Mouse (Mus musculus) stomach, embryonic 16.5 days (tissue): Measurements from ENCODE around the gene Helz. TPM values are rescaled to one million over a fixed set of nuclear protein-coding genes. Genes with fewer than 3 reads are reported as not detected.

ENCODE experiments used
- ATAC-seq: fragments of 200-750 bp; cut with Nextera tagmentation; 2 replicates; pipeline ENCODE4 v1.8.0; 2017; ENCODE audit warnings: moderate number of reproducible peaks, moderate TSS enrichment; ENCODE audit not compliant: insufficient read depth, low FRiP score
- H3K27ac ChIP-seq: fragments of 300-500 bp; sonication (generic); 2 replicates; pipeline ENCODE4 v1.5.1; 2014; ENCODE audit warnings: low read length
- H3K27me3 ChIP-seq: fragments of 300-500 bp; sonication (generic); 2 replicates; pipeline ENCODE4 v1.6.1; 2014; ENCODE audit warnings: low read length, control low read depth, mixed read lengths; ENCODE audit not compliant: control insufficient read depth, insufficient read depth
- H3K36me3 ChIP-seq: fragments of 300-500 bp; sonication (generic); 2 replicates; pipeline ENCODE4 v1.6.1; 2014; ENCODE audit warnings: low read length; ENCODE audit not compliant: control insufficient read depth, insufficient read depth
- H3K4me1 ChIP-seq: fragments of 300-500 bp; sonication (generic); 2 replicates; pipeline ENCODE4 v1.6.1; 2014; ENCODE audit warnings: low read length, control low read depth, mixed read lengths; ENCODE audit not compliant: control insufficient read depth, insufficient read depth
- H3K4me2 ChIP-seq: fragments of 300-500 bp; sonication (generic); 2 replicates; pipeline ENCODE4 v1.6.1; 2014; ENCODE audit warnings: low read depth, low read length, mixed read lengths
- H3K4me3 ChIP-seq: fragments of 300-500 bp; sonication (generic); replicated peaks from 2 replicates; pipeline ENCODE4 v1.5.1; 2014; ENCODE audit warnings: mild to moderate bottlenecking, low read length
- H3K9ac ChIP-seq: fragments of 300-500 bp; sonication (generic); 2 replicates; pipeline ENCODE4 v1.6.1; 2014; ENCODE audit warnings: low read length
- H3K9me3 ChIP-seq: fragments of 300-500 bp; sonication (generic); replicated peaks from 2 replicates; pipeline ENCODE4 v1.6.1; 2016; ENCODE audit warnings: low read length, control low read depth; ENCODE audit not compliant: control insufficient read depth
- WGBS: fragments of 180-500 bp; shearing (Covaris S2); extraction: QIAGEN DNeasy Blood & Tissue Kit; methylation state at CpG from one replicate; pipeline ENCODE4 v1.1.7; 2014; 5-methylcytosine and 5-hydroxymethylcytosine counted together
- polyA plus RNA-seq: library from polyadenylated mRNA; unstranded; fragments of >200 nt; fragmentation: Nextera tagmentation; extraction: Ambion mirVana; gene quantifications from 2 replicates; pipeline ENCODE4 v1.2.1, GENCODE M21; 2015

Gene Helz
- polyA plus RNA-seq, 1 experiment from 2014 or later = 15.3 TPM

- no peak overlapping the region for H3K4me2 ChIP-seq
- H3K4me1 ChIP-seq = no peaks in the 10 kb centered on the region
- no peaks in the 10 kb centered on the region for H3K36me3 ChIP-seq
- no peak overlapping the region for H3K9ac ChIP-seq
- 74% methylated on average over 13 of the region's 13 CpGs for whole genome bisulfite sequencing
- H3K27ac ChIP-seq = no peak overlapping the region
- no peaks in the 10 kb centered on the region for H3K9me3 ChIP-seq
- no peaks in the 10 kb centered on the region for H3K27me3 ChIP-seq
- H3K4me3 ChIP-seq = no peak overlapping the region
- no peak for ATAC-seq
These were observed 180.5 kb downstream of the Helz start for GRCm38 (mm10) chr11:107728073-107728863.

DNA sequence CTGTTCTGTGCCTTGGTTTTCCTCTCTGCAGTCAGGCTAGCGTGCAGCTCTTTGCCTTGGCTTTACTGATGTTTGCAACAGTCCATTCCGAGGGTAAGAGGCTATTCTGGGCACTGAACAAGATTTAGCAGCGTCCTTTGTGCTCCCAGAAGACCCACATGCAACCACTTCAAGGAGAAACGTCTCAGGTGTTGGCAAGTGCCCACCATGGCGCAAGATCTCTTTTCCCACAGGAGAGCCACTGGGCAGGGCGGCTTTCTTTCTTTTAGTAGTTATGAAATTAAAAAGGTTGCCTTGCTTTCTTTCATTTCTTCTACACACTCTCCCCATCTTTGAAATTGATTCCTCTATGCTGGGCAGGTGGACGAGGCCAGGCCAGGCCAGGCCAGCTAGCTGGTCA lies 181.4 kb downstream of the Helz start:
- WGBS = 82% methylated on average over 7 of the region's 7 CpGs

DNA sequence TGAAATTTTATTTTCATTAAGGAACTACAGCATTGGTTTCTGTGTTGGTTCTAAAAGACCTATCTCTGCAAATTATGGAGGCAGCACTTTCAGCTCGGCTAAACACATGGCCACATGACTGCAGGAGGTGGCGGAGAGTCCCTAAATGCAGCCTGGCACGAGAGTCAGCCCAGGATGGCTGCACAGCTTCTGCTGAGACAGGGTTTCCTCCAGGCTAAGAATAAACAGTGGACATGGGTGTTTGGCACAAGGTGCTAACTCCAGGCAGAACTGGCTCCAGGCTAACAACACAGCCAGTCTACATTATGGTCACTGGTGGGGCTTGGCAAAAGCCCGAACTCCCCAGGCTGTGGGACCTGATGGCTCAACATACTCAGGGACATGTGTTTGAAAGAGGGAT lies 183.2 kb downstream of the Helz start:
- no peak overlapping the region for H3K4me2 ChIP-seq
- 79% methylated on average over 4 of the region's 4 CpGs for WGBS
- no peak overlapping the region for H3K27ac ChIP-seq
- no peak overlapping the region for H3K4me3 ChIP-seq
- H3K27me3 ChIP-seq = no peaks in the 10 kb centered on the region
- H3K9ac ChIP-seq = no peak overlapping the region
- no peaks in the 10 kb centered on the region for H3K4me1 ChIP-seq
- H3K9me3 ChIP-seq = no peaks in the 10 kb centered on the region
- no peak for ATAC-seq
- H3K36me3 ChIP-seq = no peaks in the 10 kb centered on the region

More for the DNA sequence above, 181.4 kb downstream of the Helz start:
- Histone ChIP-seq H3K4me3 (no peak overlapping the region), H3K27ac (no peak overlapping the region), H3K9ac (no peak overlapping the region), H3K4me2 (no peak overlapping the region), H3K36me3 (no peaks in the 10 kb centered on the region), H3K4me1 (no peaks in the 10 kb centered on the region), H3K27me3 (no peaks in the 10 kb centered on the region), H3K9me3 (no peaks in the 10 kb centered on the region)
- ATAC-seq = no peak

GRCm38 (mm10) chr11:107731498-107731897 lies 183.8 kb downstream of the Helz start:
- H3K4me3 ChIP-seq = no peak overlapping the region
- WGBS = 63% methylated on average over 5 of the region's 5 CpGs
- ATAC-seq = no peak
- no peak overlapping the region for H3K27ac ChIP-seq
- no peaks in the 10 kb centered on the region for H3K27me3 ChIP-seq
- no peaks in the 10 kb centered on the region for H3K9me3 ChIP-seq
- no peaks in the 10 kb centered on the region for H3K4me1 ChIP-seq
- H3K4me2 ChIP-seq = no peak overlapping the region
- no peak overlapping the region for H3K9ac ChIP-seq
- H3K36me3 ChIP-seq = no peaks in the 10 kb centered on the region

- 78% methylated on average over 7 of the region's 7 CpGs for WGBS
- no peaks in the 10 kb centered on the region for H3K4me1 ChIP-seq
- no peak for ATAC-seq
These were observed 186.4 kb downstream of the Helz start for GRCm38 (mm10) chr11:107734133-107734532.

GRCm38 (mm10) chr11:107737886-107738285 lies 190.2 kb downstream of the Helz start:
- Histone ChIP-seq H3K9me3 (no peaks in the 10 kb centered on the region), H3K27ac (no peak overlapping the region), H3K27me3 (no peaks in the 10 kb centered on the region), H3K4me2 (no peak overlapping the region), H3K9ac (no peak overlapping the region), H3K4me1 (no peaks in the 10 kb centered on the region), H3K36me3 (no peaks in the 10 kb centered on the region), H3K4me3 (no peak overlapping the region)
- 81% methylated on average over 6 of the region's 6 CpGs for WGBS
- ATAC-seq = no peak

More at GRCm38 (mm10) chr11:107734133-107734532, 186.4 kb downstream of the Helz start:
- Histone ChIP-seq H3K27me3 (no peaks in the 10 kb centered on the region), H3K27ac (no peak overlapping the region), H3K9me3 (no peaks in the 10 kb centered on the region), H3K4me2 (no peak overlapping the region), H3K9ac (no peak overlapping the region), H3K36me3 (no peaks in the 10 kb centered on the region), H3K4me3 (no peak overlapping the region)

GRCm38 (mm10) chr11:107738418-107739099 lies 190.8 kb downstream of the Helz start:
- no peak overlapping the region for H3K4me2 ChIP-seq
- H3K36me3 ChIP-seq = no peaks in the 10 kb centered on the region
- no peak overlapping the region for H3K9ac ChIP-seq
- H3K4me3 ChIP-seq = no peak overlapping the region
- H3K4me1 ChIP-seq = no peaks in the 10 kb centered on the region
- H3K9me3 ChIP-seq = no peaks in the 10 kb centered on the region
- 78% methylated on average over 20 of the region's 20 CpGs for WGBS
- ATAC-seq = no peak
- no peaks in the 10 kb centered on the region for H3K27me3 ChIP-seq
- no peak overlapping the region for H3K27ac ChIP-seq

DNA sequence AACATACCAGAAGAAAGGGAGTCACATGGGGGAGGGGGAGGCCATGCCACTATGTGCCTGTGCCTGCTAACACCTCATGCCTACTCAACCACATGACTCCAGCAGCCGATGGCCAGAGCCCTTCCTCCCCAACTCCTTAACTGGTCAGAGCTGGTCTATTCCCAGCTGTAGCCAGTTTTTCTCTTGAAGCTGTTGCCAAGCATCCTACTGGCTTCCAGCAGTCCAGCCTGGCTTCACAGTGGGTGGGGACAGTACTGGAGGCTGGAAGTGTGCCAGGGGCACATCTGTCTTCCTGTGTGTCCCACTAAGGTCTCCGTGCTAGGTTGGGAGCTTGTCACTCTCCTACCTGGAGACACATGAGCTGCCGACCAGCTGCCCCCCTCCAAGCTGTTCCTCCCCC lies 195.4 kb downstream of the Helz start:
- 45% methylated on average over 3 of the region's 3 CpGs for WGBS
- no peak overlapping the region for H3K9ac ChIP-seq
- no peak overlapping the region for H3K4me2 ChIP-seq
- H3K4me1 ChIP-seq = no peaks in the 10 kb centered on the region
- H3K4me3 ChIP-seq = no peak overlapping the region
- no peaks in the 10 kb centered on the region for H3K27me3 ChIP-seq
- H3K36me3 ChIP-seq = no peaks in the 10 kb centered on the region
- H3K27ac ChIP-seq = no peak overlapping the region
- H3K9me3 ChIP-seq = no peaks in the 10 kb centered on the region
- no peak for ATAC-seq
